Mouse (Mus musculus) kidney, adult 18-20 months (tissue): ENCODE results near the gene Tub.

ENCODE experiments used
- DNase-seq: peaks from one replicate; pipeline ENCODE4 v3.0.0; 2021

The Tub gene

GRCm38 (mm10) chr7:108985934-108986708, 36.0 kb downstream of the Tub start:
- DNase-seq, result no peak

- DNase-seq, result no peak
These were observed 41.1 kb downstream of the Tub start for GRCm38 (mm10) chr7:108991207-108991606.

GRCm38 (mm10) chr7:108993230-108993629, 43.1 kb downstream of the Tub start:
- no peak for DNase-seq

- DNase-seq, result no peak
These were observed 43.7 kb downstream of the Tub start for GRCm38 (mm10) chr7:108993881-108994291.

- DNase-seq, result no peak
These were observed 46.0 kb downstream of the Tub start for GRCm38 (mm10) chr7:108996156-108996555.

- no peak for DNase-seq
These were observed 50.3 kb downstream of the Tub start for GRCm38 (mm10) chr7:109000315-109000954.

GRCm38 (mm10) chr7:109001971-109002370, 51.8 kb downstream of the Tub start:
- no peak for DNase-seq

- no peak for DNase-seq
These were observed 53.5 kb downstream of the Tub start for GRCm38 (mm10) chr7:109003653-109004052.

- DNase-seq, result no peak
These were observed 59.1 kb downstream of the Tub start for GRCm38 (mm10) chr7:109009260-109009659.

- DNase-seq, result no peak
These were observed 60.8 kb downstream of the Tub start for GRCm38 (mm10) chr7:109010720-109011595.

GRCm38 (mm10) chr7:109011596-109012180, 61.5 kb downstream of the Tub start:
- no peak for DNase-seq

GRCm38 (mm10) chr7:109012575-109012974, 62.4 kb downstream of the Tub start:
- DNase-seq, result no peak

GRCm38 (mm10) chr7:109012998-109013625, 63.0 kb downstream of the Tub start:
- no peak for DNase-seq

GRCm38 (mm10) chr7:109014851-109015250, 64.7 kb downstream of the Tub start:
- no peak for DNase-seq

- no peak for DNase-seq
These were observed 66.3 kb downstream of the Tub start for GRCm38 (mm10) chr7:109016378-109016923.

- no peak for DNase-seq
These were observed 69.1 kb downstream of the Tub start for GRCm38 (mm10) chr7:109019243-109019642.

GRCm38 (mm10) chr7:109021428-109021827, 71.3 kb downstream of the Tub start:
- peak; percentile 73 for DNase-seq

GRCm38 (mm10) chr7:109025743-109026142, 75.6 kb downstream of the Tub start:
- no peak for DNase-seq

GRCm38 (mm10) chr7:109026976-109027375, 76.8 kb downstream of the Tub start:
- DNase-seq, result no peak

GRCm38 (mm10) chr7:109027721-109028120, 77.6 kb downstream of the Tub start:
- DNase-seq, result no peak

- peak; percentile 51 for DNase-seq
These were observed 78.1 kb downstream of the Tub start for GRCm38 (mm10) chr7:109028204-109028603.

GRCm38 (mm10) chr7:109029961-109030465, 79.9 kb downstream of the Tub start:
- no peak for DNase-seq
